Mouse (Mus musculus) embryonic facial prominence, embryonic 10.5 days (tissue): ENCODE results near the gene Socs7. TPM values are rescaled to one million over a fixed set of nuclear protein-coding genes. Genes with fewer than 3 reads are reported as not detected.
"Not testable (repeated sequence)": the region's sequence is repeated elsewhere in the genome, so short reads cannot be mapped to it uniquely, and the experiment has no call there.

Experiments used
- DNase-seq: peaks from one replicate; pipeline ENCODE4 v3.0.0-alpha.2; 2017; ENCODE audit warnings: low spot score
- H3K27ac ChIP-seq: fragments of 300-500 bp; sonication (generic); replicated peaks from 2 replicates; pipeline ENCODE4 v1.5.1; 2016; ENCODE audit warnings: mild to moderate bottlenecking
- H3K27me3 ChIP-seq: fragments of 300-500 bp; sonication (generic); replicated peaks from 2 replicates; pipeline ENCODE4 v1.6.1; 2016; ENCODE audit warnings: low read depth, mild to moderate bottlenecking; ENCODE audit not compliant: poor library complexity, severe bottlenecking
- H3K36me3 ChIP-seq: fragments of 300-500 bp; sonication (generic); replicated peaks from 2 replicates; pipeline ENCODE4 v1.6.1; 2016; ENCODE audit warnings: mild to moderate bottlenecking, moderate library complexity
- H3K4me1 ChIP-seq: fragments of 300-500 bp; sonication (generic); 2 replicates; pipeline ENCODE4 v1.6.1; 2016
- H3K4me3 ChIP-seq: fragments of 300-500 bp; sonication (generic); 2 replicates; pipeline ENCODE4 v1.5.1; 2016; ENCODE audit warnings: mild to moderate bottlenecking, moderate library complexity
- H3K9me3 ChIP-seq: fragments of 300-500 bp; sonication (generic); 2 replicates; pipeline ENCODE4 v1.6.1; 2016; ENCODE audit warnings: mild to moderate bottlenecking
- WGBS: fragments of 180-500 bp; shearing (Covaris S2); methylation state at CpG from one replicate; pipeline ENCODE4 v1.1.7; 2016; 5-methylcytosine and 5-hydroxymethylcytosine counted together
- polyA plus RNA-seq: library from polyadenylated mRNA; unstranded; fragments of >200 nt; fragmentation: Nextera tagmentation; extraction: Ambion mirVana; gene quantifications from 2 replicates; pipeline ENCODE4 v1.2.1, GENCODE M21; 2016

The Socs7 gene
- polyA plus RNA-seq, result 3.3 TPM in 2 replicates

DNA sequence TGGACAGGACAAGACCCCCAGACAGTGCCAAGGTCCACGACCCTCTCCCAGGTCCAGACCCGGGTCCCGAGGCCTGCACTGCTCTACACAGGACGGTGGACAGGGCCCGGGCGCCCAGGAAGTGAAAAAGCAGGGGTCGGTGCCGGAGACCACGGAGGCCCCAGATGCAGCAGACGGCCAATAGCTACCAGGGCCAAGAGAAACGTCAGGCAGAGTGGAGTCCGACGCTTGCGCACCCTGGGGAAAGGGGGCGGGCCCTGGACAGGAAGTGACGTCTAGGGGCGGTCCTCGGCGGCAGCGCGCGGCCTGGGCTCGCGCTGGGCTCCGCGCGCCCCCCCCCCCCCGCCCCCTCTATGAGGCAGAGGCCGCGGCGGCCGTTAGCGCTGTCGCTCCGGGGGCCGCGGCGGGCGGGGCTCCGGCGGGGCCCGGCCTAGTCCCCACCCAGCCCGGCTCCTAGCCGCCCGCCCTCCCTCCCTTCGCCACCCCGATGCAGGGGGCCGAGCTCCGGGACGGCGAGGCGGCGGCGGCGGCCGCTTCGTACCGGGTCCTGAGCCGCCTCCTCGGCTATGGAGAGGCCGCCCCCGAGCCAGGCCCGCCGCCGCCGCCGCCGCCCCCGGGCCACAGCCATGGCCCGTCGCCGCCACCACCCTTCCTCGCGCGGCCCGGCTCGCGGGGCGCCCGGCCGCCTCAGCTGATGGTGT lies at the start of gene Socs7:
Gene Socs7, plus strand, starts transcription at position 604 of the 701 bp plus-strand sequence.
- Histone ChIP-seq H3K4me1 (peaks cover 37% of the 10 kb centered on the region), H3K27ac (peak within 1 kb of the TSS; percentile 94), H3K4me3 (peak within 1 kb of the TSS; percentile 100), H3K9me3 (no peaks in the 10 kb centered on the region), H3K27me3 (no peaks in the 10 kb centered on the region), H3K36me3 (peaks cover 1% of the 10 kb centered on the region; the same call in 1 of the 2 replicates)
- DNase-seq, result peak; percentile 96
- 1% methylated on average over 73 of the region's 81 CpGs for WGBS

DNA sequence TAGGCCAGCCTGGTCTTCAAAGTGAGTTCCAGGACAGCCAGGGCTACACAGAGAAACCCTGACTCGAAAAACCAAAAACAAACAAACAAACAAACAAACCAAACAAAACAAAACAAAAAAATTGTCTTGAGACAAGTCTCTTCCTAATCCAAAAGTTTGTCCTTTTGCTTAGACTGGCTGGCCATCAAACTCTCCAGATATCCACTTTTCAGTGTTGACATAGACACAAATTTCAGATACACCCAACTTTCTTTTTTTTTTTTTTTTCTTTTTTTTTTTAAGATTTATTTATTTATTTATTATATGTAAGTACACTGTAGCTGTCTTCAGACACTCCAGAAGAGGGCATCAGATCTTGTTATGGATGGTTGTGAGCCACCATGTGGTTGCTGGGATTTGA lies 49.5 kb upstream of the Socs7 start:
- peaks cover 38% of the 10 kb centered on the region for H3K4me1 ChIP-seq
- not testable (repeated sequence) for H3K27me3 ChIP-seq, DNase-seq, H3K27ac ChIP-seq, H3K4me3 ChIP-seq, H3K9me3 ChIP-seq, H3K36me3 ChIP-seq
- WGBS, result 74% methylated on average over 1 of the region's 1 CpGs

- Histone ChIP-seq H3K36me3 (peaks cover 16% of the 10 kb centered on the region), H3K27me3 (0 out of 2 replicates have a peak, but pooled peaks cover 10% of the 10 kb centered on the region), H3K27ac (no peak overlapping the region), H3K9me3 (no peaks in the 10 kb centered on the region), H3K4me3 (no peak overlapping the region), H3K4me1 (peaks cover 38% of the 10 kb centered on the region)
- DNase-seq, result no peak
- WGBS, result 91% methylated on average over 3 of the region's 3 CpGs
Observed at GRCm38 (mm10) chr11:97314110-97314509, 48.2 kb upstream of the Socs7 start.

DNA sequence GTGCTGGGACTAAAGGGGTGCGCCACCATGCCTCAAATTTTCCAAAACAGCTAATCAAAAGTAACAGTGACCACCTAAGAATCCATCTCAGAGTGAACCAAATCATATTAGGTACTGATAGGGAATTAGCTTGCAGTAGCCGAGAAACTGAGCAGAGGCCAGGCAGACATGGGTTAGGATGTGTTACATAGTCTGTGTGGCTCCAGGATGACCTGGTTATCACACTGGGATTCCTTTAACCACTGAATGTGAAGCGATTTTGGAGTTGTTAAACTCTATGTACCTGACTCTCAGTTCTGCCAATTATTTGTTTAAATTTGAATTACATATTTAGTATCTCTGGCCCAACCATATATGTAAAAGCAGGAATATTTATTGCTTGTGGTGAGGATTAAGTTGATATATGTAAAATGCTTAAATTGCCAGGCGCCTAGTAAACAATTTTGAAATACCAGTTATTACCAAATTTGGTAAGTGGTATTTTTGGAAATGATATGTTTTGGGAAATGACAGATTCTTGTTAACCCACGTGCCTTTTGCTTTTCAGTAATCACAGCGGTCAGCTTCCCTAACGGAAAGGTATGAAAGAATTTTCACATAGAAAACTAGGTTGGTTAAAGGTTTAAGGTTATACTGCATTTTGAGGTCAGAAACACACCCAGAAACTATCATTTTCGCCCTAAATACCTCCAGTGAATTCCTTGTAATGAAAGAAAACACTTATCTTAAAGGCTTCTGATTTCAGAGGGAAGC lies 47.4 kb upstream of the Socs7 start:
- peak overlapping the region; percentile 69 for H3K4me3 ChIP-seq
- no peaks in the 10 kb centered on the region for H3K9me3 ChIP-seq
- peak overlapping the region; percentile 87 for H3K27ac ChIP-seq
- 55% methylated on average over 8 of the region's 8 CpGs for WGBS
- DNase-seq, result no peak
- H3K36me3 ChIP-seq, result peaks cover 25% of the 10 kb centered on the region
- peaks cover 30% of the 10 kb centered on the region for H3K4me1 ChIP-seq
- 0 out of 2 replicates have a peak, but pooled peaks cover 10% of the 10 kb centered on the region for H3K27me3 ChIP-seq

- WGBS, result under 1% methylated on average over 50 of the region's 50 CpGs
- H3K27ac ChIP-seq, result peak within 1 kb of the TSS; percentile 87
- peak; percentile 99 for DNase-seq
- 0 out of 2 replicates have a peak, but pooled peaks cover 10% of the 10 kb centered on the region for H3K27me3 ChIP-seq
- peak within 1 kb of the TSS; percentile 69 for H3K4me3 ChIP-seq
- peaks cover 32% of the 10 kb centered on the region for H3K36me3 ChIP-seq
- no peaks in the 10 kb centered on the region for H3K9me3 ChIP-seq
- peaks cover 21% of the 10 kb centered on the region for H3K4me1 ChIP-seq
Observed at GRCm38 (mm10) chr11:97315504-97316503, 46.5 kb upstream of the Socs7 start, which contains the start of gene Mrpl45. Mrpl45 (plus strand) TSS chr11:97315716.

- Histone ChIP-seq H3K4me3 (no peak overlapping the region), H3K9me3 (no peaks in the 10 kb centered on the region), H3K27ac (no peak overlapping the region), H3K36me3 (peaks cover 84% of the 10 kb centered on the region), H3K4me1 (peaks cover 6% of the 10 kb centered on the region), H3K27me3 (no peaks in the 10 kb centered on the region)
- WGBS, result 95% methylated on average over 8 of the region's 8 CpGs
- no peak for DNase-seq
Observed at GRCm38 (mm10) chr11:97321197-97321596, 41.2 kb upstream of the Socs7 start.

- H3K27me3 ChIP-seq, H3K9me3 ChIP-seq, DNase-seq, H3K4me1 ChIP-seq, H3K27ac ChIP-seq, H3K4me3 ChIP-seq: not testable (repeated sequence)
- H3K36me3 ChIP-seq, result peaks cover 92% of the 10 kb centered on the region
- WGBS, result 80% methylated on average over 8 of the region's 8 CpGs
Observed at GRCm38 (mm10) chr11:97321894-97322600, 40.3 kb upstream of the Socs7 start.

GRCm38 (mm10) chr11:97325224-97325623 lies 37.1 kb upstream of the Socs7 start:
- peaks cover 96% of the 10 kb centered on the region for H3K36me3 ChIP-seq
- H3K4me1 ChIP-seq, result no peaks in the 10 kb centered on the region
- WGBS, result 82% methylated on average over 1 of the region's 1 CpGs
- no peaks in the 10 kb centered on the region for H3K9me3 ChIP-seq
- no peak overlapping the region for H3K27ac ChIP-seq
- no peak for DNase-seq
- no peak overlapping the region for H3K4me3 ChIP-seq
- no peaks in the 10 kb centered on the region for H3K27me3 ChIP-seq

GRCm38 (mm10) chr11:97328148-97328547 lies 34.2 kb upstream of the Socs7 start:
- peak; percentile 75 for DNase-seq
- 31% methylated on average over 9 of the region's 9 CpGs for WGBS
- peaks cover 78% of the 10 kb centered on the region for H3K36me3 ChIP-seq

GRCm38 (mm10) chr11:97330315-97330714 lies 32.0 kb upstream of the Socs7 start:
- DNase-seq, result no peak
- Histone ChIP-seq H3K27me3 (0 out of 2 replicates have a peak, but pooled peaks cover 1% of the 10 kb centered on the region), H3K4me1 (peaks cover 25% of the 10 kb centered on the region), H3K27ac (no peak overlapping the region), H3K36me3 (peaks cover 59% of the 10 kb centered on the region), H3K4me3 (no peak overlapping the region), H3K9me3 (no peaks in the 10 kb centered on the region)
- 98% methylated on average over 1 of the region's 1 CpGs for WGBS

More at GRCm38 (mm10) chr11:97328148-97328547, 34.2 kb upstream of the Socs7 start:
- H3K9me3 ChIP-seq, result no peaks in the 10 kb centered on the region
- no peak overlapping the region for H3K4me3 ChIP-seq
- no peak overlapping the region for H3K27ac ChIP-seq
- peaks cover 6% of the 10 kb centered on the region; the same call in 1 of the 2 replicates for H3K4me1 ChIP-seq
- H3K27me3 ChIP-seq, result no peaks in the 10 kb centered on the region
